Mouse (Mus musculus) cerebellum, adult 2 months (tissue): ENCODE measurements around the gene Fbn1. TPM values are rescaled to one million over a fixed set of nuclear protein-coding genes. Genes with fewer than 3 reads are reported as not detected.

Experiments
- DNase-seq, 2 experiments: peaks; one replicate each; pipeline ENCODE4 v3.0.0; 2021
- H3K27ac ChIP-seq: fragments of 200-500 bp; 2 replicates; pipeline ENCODE4 v1.5.1; 2012; ENCODE audit warnings: low read length, control low read depth, inconsistent platforms; ENCODE audit not compliant: insufficient read depth
- H3K27me3 ChIP-seq: fragments of 200-500 bp; 2 replicates; pipeline ENCODE4 v1.6.1; 2012; ENCODE audit warnings: inconsistent platforms, mild to moderate bottlenecking, low read length, moderate library complexity; ENCODE audit not compliant: control insufficient read depth, insufficient read depth
- H3K4me1 ChIP-seq: fragments of 200-500 bp; 2 replicates; pipeline ENCODE4 v1.6.1; 2011; ENCODE audit warnings: low read length; ENCODE audit not compliant: control insufficient read depth, insufficient read depth
- H3K4me3 ChIP-seq: fragments of 200-500 bp; replicated peaks from 2 replicates; pipeline ENCODE3; 2011; ENCODE audit warnings: mild to moderate bottlenecking, low read depth, low read length, control low read depth; ENCODE audit not compliant: insufficient read depth
- CTCF ChIP-seq: fragments of 200-500 bp; IDR thresholded peaks from 2 replicates; pipeline ENCODE4 v1.5.1; 2011; ENCODE audit warnings: low read depth, mild to moderate bottlenecking, control low read depth, low read length, moderate library complexity, borderline replicate concordance; ENCODE audit not compliant: insufficient read depth
- POLR2A ChIP-seq: fragments of 200-500 bp; IDR thresholded peaks from 2 replicates; pipeline ENCODE4 v1.6.1; 2011; ENCODE audit warnings: low read length, control low read depth, borderline replicate concordance; ENCODE audit not compliant: insufficient read depth
- WGBS: fragments of 180-500 bp; shearing (Covaris S2); methylation state at CpG from one replicate; pipeline ENCODE4 v1.1.7; 2018; 5-methylcytosine and 5-hydroxymethylcytosine counted together
- polyA plus RNA-seq: library from polyadenylated mRNA; depleted of rRNA; stranded (reverse); fragments of >200 nt; gene quantifications from 2 replicates; pipeline ENCODE4 v1.2.3, GENCODE M21; 2012

Fbn1 gene
- polyA plus RNA-seq, 1 experiment: 1.2 TPM

- Histone ChIP-seq H3K4me3 (no peak overlapping the region), H3K27ac (no peak overlapping the region), H3K4me1 (no peaks in the 10 kb centered on the region), H3K27me3 (no peaks in the 10 kb centered on the region)
- no peak for DNase-seq
- TF ChIP-seq POLR2A (no peak), CTCF (no peak)
- 23% methylated on average over 2 of the region's 2 CpGs for WGBS
Observed at GRCm38 (mm10) chr2:125380086-125380485, 127.7 kb downstream of the Fbn1 start.

- no peak for TF ChIP-seq CTCF
- TF ChIP-seq POLR2A: no peak
- Histone ChIP-seq H3K27me3 (no peaks in the 10 kb centered on the region), H3K4me1 (no peaks in the 10 kb centered on the region), H3K4me3 (no peak overlapping the region), H3K27ac (no peak overlapping the region)
- 79% methylated on average over 2 of the region's 2 CpGs for WGBS
- DNase-seq: no peak
Observed at GRCm38 (mm10) chr2:125379206-125379605, 128.6 kb downstream of the Fbn1 start.

- TF ChIP-seq CTCF: no peak
- TF ChIP-seq POLR2A: no peak
- WGBS: 79% methylated on average over 5 of the region's 5 CpGs
- Histone ChIP-seq H3K27ac (no peak overlapping the region), H3K4me3 (no peak overlapping the region), H3K4me1 (no peaks in the 10 kb centered on the region), H3K27me3 (no peaks in the 10 kb centered on the region)
- DNase-seq: no peak
Observed at GRCm38 (mm10) chr2:125375926-125376325, 131.9 kb downstream of the Fbn1 start.

- Histone ChIP-seq H3K27ac (no peak overlapping the region), H3K4me3 (no peak overlapping the region), H3K27me3 (no peaks in the 10 kb centered on the region), H3K4me1 (no peaks in the 10 kb centered on the region)
- 82% methylated on average over 10 of the region's 10 CpGs for whole genome bisulfite sequencing
- DNase-seq: no peak
- no peak for TF ChIP-seq CTCF
- TF ChIP-seq POLR2A: no peak
Observed at GRCm38 (mm10) chr2:125375301-125375700, 132.5 kb downstream of the Fbn1 start.

- Histone ChIP-seq H3K27me3 (no peaks in the 10 kb centered on the region), H3K27ac (no peak overlapping the region), H3K4me1 (no peaks in the 10 kb centered on the region), H3K4me3 (no peak overlapping the region)
- peak; percentile 22 to 49 for DNase-seq
- 26% methylated on average over 8 of the region's 8 CpGs for WGBS
- TF ChIP-seq CTCF (no peak), POLR2A (no peak)
Observed at GRCm38 (mm10) chr2:125369666-125370065, 138.1 kb downstream of the Fbn1 start.

GRCm38 (mm10) chr2:125368616-125369015, 139.2 kb downstream of the Fbn1 start:
- Histone ChIP-seq H3K4me3 (no peak overlapping the region), H3K27me3 (no peaks in the 10 kb centered on the region), H3K4me1 (no peaks in the 10 kb centered on the region), H3K27ac (no peak overlapping the region)
- no peak for DNase-seq
- TF ChIP-seq POLR2A (no peak), CTCF (no peak)
- WGBS: 90% methylated on average over 4 of the region's 4 CpGs

- WGBS: 52% methylated on average over 4 of the region's 4 CpGs
- Histone ChIP-seq H3K4me3 (no peak overlapping the region), H3K27me3 (no peaks in the 10 kb centered on the region), H3K27ac (no peak overlapping the region), H3K4me1 (no peaks in the 10 kb centered on the region)
- no peak for TF ChIP-seq CTCF
- TF ChIP-seq POLR2A: no peak
- no peak for DNase-seq
Observed at GRCm38 (mm10) chr2:125361661-125362060, 146.1 kb downstream of the Fbn1 start.

- DNase-seq: no peak
- Histone ChIP-seq H3K4me3 (no peak overlapping the region), H3K27me3 (no peaks in the 10 kb centered on the region), H3K27ac (no peak overlapping the region), H3K4me1 (no peaks in the 10 kb centered on the region; the same call in 1 of the 2 replicates)
- TF ChIP-seq CTCF (no peak), POLR2A (no peak)
- WGBS: 60% methylated on average over 3 of the region's 3 CpGs
Observed at GRCm38 (mm10) chr2:125356486-125356885, 151.3 kb downstream of the Fbn1 start.
